Mouse (Mus musculus) adrenal gland, postnatal 10 days (tissue): ENCODE measurements around the gene Tenm3. TPM values are rescaled to one million over a fixed set of nuclear protein-coding genes. Genes with fewer than 3 reads are reported as not detected.
"Not testable (repeated sequence)": the region's sequence is repeated elsewhere in the genome, so short reads cannot be mapped to it uniquely, and the experiment has no call there.

ENCODE experiments used
- DNase-seq: peaks from one replicate; pipeline ENCODE4 v3.0.0; 2021; ENCODE audit warnings: mixed read lengths
- total RNA-seq, 2 experiments: library from RNA; stranded (reverse); gene quantifications; 2 replicates each; pipeline ENCODE4 v1.2.3; 2021

The Tenm3 gene
- total RNA-seq, 2 experiments from 2014 or later, result 18.3 to 20.4 TPM

DNA sequence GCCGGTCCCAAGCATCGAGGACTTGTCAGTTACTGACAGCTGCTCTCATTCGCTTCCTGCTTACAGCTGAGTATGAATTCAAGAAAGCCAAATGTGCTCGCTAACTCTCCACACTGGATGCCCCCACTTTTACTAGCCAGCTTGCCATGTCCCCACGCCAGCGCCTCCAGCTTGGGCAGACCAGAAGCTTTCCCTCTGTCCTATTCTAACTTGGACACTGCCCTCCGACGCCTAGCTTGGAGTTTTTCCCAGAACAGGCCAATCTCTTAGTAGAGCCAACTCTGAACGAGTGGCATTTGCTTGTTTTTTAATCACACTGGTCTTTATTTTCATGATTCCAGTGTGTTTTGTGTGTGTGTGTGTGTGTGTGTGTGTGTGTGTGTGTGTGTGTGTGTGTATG is 644.6 kb downstream of the Tenm3 start:
- no peak for DNase-seq

DNA sequence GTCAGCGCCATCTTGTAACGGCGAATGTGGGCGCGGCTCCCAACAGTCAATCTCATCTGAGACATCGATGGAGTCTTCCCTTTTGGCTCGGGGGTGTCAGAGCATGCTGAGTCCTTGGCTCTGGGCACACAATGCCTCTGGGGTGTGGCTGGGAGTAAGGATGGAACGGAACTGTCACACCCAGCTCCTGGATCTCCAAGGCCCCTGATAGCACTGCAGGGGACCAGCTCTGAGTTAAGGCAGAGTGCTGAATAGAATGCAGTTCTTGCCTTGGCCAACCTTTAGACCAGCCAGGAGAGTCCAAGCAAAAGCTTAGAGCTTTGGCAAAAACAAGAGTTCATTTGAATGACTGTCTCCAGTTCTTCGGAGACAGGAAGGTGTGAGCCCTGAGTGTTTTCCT is 647.8 kb downstream of the Tenm3 start:
- DNase-seq, result no peak

DNA sequence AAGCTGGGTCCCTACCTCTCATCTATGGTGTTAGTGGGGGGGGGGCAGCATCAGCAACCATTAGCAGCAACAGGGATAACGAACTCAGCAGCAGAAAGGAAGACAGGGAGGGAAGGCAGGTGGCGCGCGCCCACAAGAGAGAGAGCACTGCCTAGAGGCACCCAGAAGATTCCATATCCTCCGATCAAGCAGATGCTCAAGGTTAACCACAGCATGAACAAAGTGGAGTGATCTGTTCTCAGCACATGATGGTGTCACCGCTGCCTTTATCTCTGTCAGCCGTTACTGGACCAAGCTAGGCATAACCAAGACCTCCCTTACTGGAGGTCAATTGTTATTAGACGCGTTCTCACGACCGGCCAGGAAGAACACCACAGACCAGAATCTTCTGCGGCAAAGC is 655.2 kb downstream of the Tenm3 start:
- DNase-seq, result no peak

DNA sequence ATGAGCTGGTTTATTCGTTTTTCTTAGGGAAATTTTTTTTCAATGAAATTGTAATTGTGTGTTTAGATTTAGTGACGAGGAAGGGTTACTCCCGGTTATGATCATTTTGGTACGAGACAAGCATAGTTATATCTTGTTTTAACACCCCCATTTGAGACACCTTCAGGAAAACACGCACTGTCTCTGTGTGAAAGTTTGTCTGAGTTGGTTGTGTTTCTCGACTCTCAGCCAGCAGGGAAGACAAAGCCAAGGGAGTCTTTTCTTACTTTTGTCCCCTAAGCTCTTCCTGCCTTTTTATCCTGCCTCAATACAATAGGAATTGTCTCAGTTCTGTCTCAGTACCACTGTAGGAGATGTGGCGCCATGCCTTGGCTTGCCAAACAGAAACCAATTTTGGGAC is 660.0 kb downstream of the Tenm3 start:
- no peak for DNase-seq

DNA sequence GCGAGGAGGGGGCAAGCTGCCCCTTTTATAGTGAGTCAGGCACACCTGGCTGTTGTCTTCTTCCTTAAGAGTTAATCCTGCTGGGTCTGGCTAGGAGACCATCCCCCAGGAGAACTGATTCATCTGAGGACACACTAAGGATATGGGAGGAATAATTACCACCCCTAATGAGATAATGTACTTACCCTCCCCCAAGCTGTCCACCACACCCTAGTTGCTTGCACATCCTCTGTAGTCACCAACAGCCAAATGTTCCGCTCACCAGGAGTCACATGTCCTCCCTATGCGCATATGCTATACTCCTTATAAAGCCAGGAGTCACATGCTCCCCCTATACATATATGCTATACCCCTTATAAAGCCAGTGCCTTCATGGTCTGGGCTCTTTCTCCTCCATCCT is 662.8 kb downstream of the Tenm3 start:
- no peak for DNase-seq

DNA sequence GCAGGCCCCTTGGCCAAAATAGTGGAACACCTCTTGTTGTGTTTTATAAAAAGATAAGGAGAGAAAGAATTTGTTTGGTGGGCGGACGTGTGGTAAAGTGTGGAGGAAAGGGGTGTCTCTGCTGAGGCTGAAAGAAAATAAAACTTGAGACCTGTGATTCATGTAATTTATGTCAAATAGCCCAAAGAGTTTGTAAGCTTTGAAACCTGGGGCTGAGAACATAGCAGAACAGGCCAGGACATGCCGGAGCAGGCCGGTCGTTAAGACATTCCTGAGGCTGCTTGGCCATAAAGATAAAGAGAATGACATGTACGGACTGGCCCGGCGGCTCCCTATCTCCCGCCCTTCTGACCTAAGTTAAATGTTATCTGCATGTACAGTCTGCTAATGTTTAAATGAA is 663.6 kb downstream of the Tenm3 start:
- not testable (repeated sequence) for DNase-seq

DNA sequence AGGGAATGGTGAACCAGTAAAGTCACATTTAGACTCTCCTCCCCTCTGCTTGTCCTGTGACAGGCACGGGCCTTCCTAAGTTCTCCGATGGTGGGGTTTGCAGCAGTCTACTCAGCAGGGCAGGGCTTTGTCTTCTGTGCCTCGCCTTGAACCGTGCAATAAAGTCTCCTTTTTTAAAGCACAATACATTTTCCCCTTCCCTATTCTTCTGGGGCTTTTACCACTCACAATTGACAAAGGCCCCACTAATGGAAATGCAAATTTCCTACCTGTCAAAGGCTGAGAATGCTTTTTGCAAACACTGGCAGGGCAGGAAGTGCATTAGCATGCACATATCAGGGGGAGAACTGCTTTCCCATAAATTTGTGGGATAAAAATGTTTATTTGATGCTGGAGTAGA is 664.8 kb downstream of the Tenm3 start:
- DNase-seq, result no peak

DNA sequence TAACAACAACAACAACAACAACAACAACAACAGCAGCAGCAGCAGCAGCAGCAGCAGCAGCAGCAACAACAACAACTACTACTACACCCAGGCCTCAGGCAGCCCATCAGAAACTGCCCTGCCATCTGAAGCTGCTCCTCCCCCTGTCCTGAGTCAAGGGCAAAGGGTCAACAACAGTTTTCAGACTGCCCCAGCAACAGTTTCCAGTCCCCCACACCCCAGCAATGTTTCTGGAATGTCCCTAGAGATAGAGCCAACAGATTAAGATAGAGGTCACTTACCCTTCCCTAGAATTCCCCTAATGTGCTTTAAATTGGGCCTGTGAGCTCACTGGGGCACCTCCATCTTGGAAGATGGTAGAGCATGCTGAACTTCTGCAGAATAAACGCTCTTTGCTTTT is 665.9 kb downstream of the Tenm3 start:
- DNase-seq, result no peak
